Comparison of ENCODE assay signal across 7 mouse cellular contexts in genomic region chr7:117462196-117462935, GRCm38 (mm10).
A peak's percentile ranks its signal among the peaks of the same experiment; 100 is the strongest.
DNase-seq lines count a peak whose midpoint lies in the region; ATAC-seq and TF ChIP-seq lines count a peak whose summit lies in the region.

No protein-coding gene starts in this region.

- no peak overlapping the region for H3K9ac ChIP-seq in heart, adult 2 months (ENCODE audit: low read depth, low read length)
- H3K9ac ChIP-seq in kidney, embryonic 14.5 days (ENCODE audit: low read depth, low read length), result no peak overlapping the region
- H3K9ac ChIP-seq in liver, embryonic 14.5 days (replicated peaks), result no peak overlapping the region

- no peak for TF ChIP-seq EP300 in heart, adult 2 months (IDR thresholded peaks at IDR 0.05; ENCODE audit: insufficient read depth, low read depth, low read length)
- TF ChIP-seq EP300 in liver, embryonic 14.5 days (IDR thresholded peaks at IDR 0.05; ENCODE audit: low read depth), result no peak

- peak; percentile 5; the same call in 1 of the 2 replicates for TF ChIP-seq CTCF in heart, adult 2 months (IDR thresholded peaks at IDR 0.05)
- no peak for TF ChIP-seq CTCF in liver, embryonic 14.5 days (IDR thresholded peaks at IDR 0.05; ENCODE audit: low read depth)

- no peak overlapping the region for H3K27ac ChIP-seq in heart, adult 2 months
- peak overlapping the region; percentile 56; the same call in 1 of the 2 replicates for H3K27ac ChIP-seq in kidney, embryonic 14.5 days (ENCODE audit: low read depth, low read length)
- no peak overlapping the region for H3K27ac ChIP-seq in liver, embryonic 14.5 days

- no peak overlapping the region for H3K4me3 ChIP-seq in heart, adult 2 months
- no peak overlapping the region for H3K4me3 ChIP-seq in kidney, embryonic 14.5 days (ENCODE audit: low read length)
- no peak overlapping the region for H3K4me3 ChIP-seq in liver, embryonic 14.5 days (ENCODE audit: insufficient read depth in 1 of 2, low read depth in 2 of 2, low read length in 2 of 2)

- WGBS in heart, adult 2 months, result 39% methylated on average over 7 of the region's 7 CpGs
- WGBS in kidney, embryonic 14.5 days, result 43% methylated on average over 7 of the region's 7 CpGs
- WGBS in liver, embryonic 14.5 days (ENCODE audit: insufficient replicate concordance), result 27% methylated on average over 7 of the region's 7 CpGs

- H3K27me3 ChIP-seq in heart, adult 2 months (ENCODE audit: control insufficient read depth, insufficient read depth, low read length), result no peaks in the 10 kb centered on the region
- no peaks in the 10 kb centered on the region for H3K27me3 ChIP-seq in kidney, embryonic 14.5 days (ENCODE audit: control insufficient read depth, insufficient read depth, low read length)
- H3K27me3 ChIP-seq in liver, embryonic 14.5 days (ENCODE audit: control insufficient read depth, insufficient read depth, low read length), result no peaks in the 10 kb centered on the region

- no peaks in the 10 kb centered on the region for H3K79me2 ChIP-seq in heart, adult 2 months (replicated peaks; ENCODE audit: control insufficient read depth, insufficient read depth, low read length)

- H3K4me1 ChIP-seq in heart, adult 2 months (ENCODE audit: control insufficient read depth, insufficient read depth, low read length), result peaks cover 4% of the 10 kb centered on the region
- peaks cover 7% of the 10 kb centered on the region; the same call in 1 of the 2 replicates for H3K4me1 ChIP-seq in kidney, embryonic 14.5 days (ENCODE audit: control insufficient read depth, insufficient read depth, low read length)
- H3K4me1 ChIP-seq in liver, embryonic 14.5 days (replicated peaks; ENCODE audit: control insufficient read depth in 2 of 2, insufficient read depth in 2 of 2, low read length in 1 of 2), result no peaks in the 10 kb centered on the region

- no peak overlapping the region for H3K4me2 ChIP-seq in kidney, embryonic 14.5 days (replicated peaks; ENCODE audit: low read depth, low read length)
- no peak overlapping the region for H3K4me2 ChIP-seq in liver, embryonic 14.5 days (ENCODE audit: low read depth)

- intact Hi-C loops in heart, adult 2 months (cut with DNase I), result no loop called here

- TF ChIP-seq POLR2A in heart, adult 2 months (IDR thresholded peaks at IDR 0.05; ENCODE audit: insufficient read depth, low read depth, low read length), result no peak

- peak; percentile 35; the same call in 1 of the 2 replicates for ATAC-seq in kidney, embryonic 14.5 days (ENCODE audit: low FRiP score, low TSS enrichment)
- ATAC-seq in liver, embryonic 14.5 days (ENCODE audit: insufficient read depth), result 0 out of 2 replicates have a peak, but pooled peaks have one; percentile 18
- ATAC-seq in monocyte, adult 5-6 weeks (replicated peaks; ENCODE audit: insufficient number of reproducible peaks, low FRiP score, low TSS enrichment, poor library complexity, severe bottlenecking), result no peak

- DNase-seq in 416B (ENCODE audit: low read depth), result peak; percentile 18
- DNase-seq in T-cell, adult 2 months (ENCODE audit: low spot score), result peak; percentile 8
- DNase-seq in heart, adult 2 months, result peak; percentile 44 to 53
- DNase-seq in liver, embryonic 14.5 days (ENCODE audit: low read depth in 3 of 3, low spot score in 3 of 3), result no peak
- DNase-seq in right cerebral cortex, postnatal 36 days (ENCODE audit: low spot score in 2 of 2), result peak; percentile 36 to 69

- no peaks in the 10 kb centered on the region for H3K36me3 ChIP-seq in heart, adult 2 months (ENCODE audit: control insufficient read depth, insufficient read depth, low read length)
- no peaks in the 10 kb centered on the region for H3K36me3 ChIP-seq in kidney, embryonic 14.5 days (ENCODE audit: control insufficient read depth, insufficient read depth, low read length)
- H3K36me3 ChIP-seq in liver, embryonic 14.5 days (replicated peaks; ENCODE audit: control insufficient read depth, insufficient read depth, low read depth), result no peaks in the 10 kb centered on the region

- H3K9me3 ChIP-seq in kidney, embryonic 14.5 days (ENCODE audit: control insufficient read depth, low read length), result no peaks in the 10 kb centered on the region
- no peaks in the 10 kb centered on the region for H3K9me3 ChIP-seq in liver, embryonic 14.5 days (ENCODE audit: control insufficient read depth, low read length)

Comparison
In these comparisons a context has a peak if more than half of its experiments do, and no peak if none do; other contexts are left out.
1. DNase-seq: peak in 416B (single experiment), T-cell, adult 2 months (single experiment), heart, adult 2 months (2 of 2) and right cerebral cortex, postnatal 36 days (2 of 2); none in liver, embryonic 14.5 days (0 of 3).